Mouse (Mus musculus) regulatory T cell (primary cell): ENCODE data around the gene Tcaim.
"Not testable (repeated sequence)": the region's sequence is repeated elsewhere in the genome, so short reads cannot be mapped to it uniquely, and the experiment has no call there.

Source experiments
- in situ Hi-C: fragments of 300-600 bp; cut with MboI, MseI; formaldehyde crosslinking; loops from one replicate; pipeline ENCODE4 v1.15.1; 2025; ENCODE audit warnings: high pct_unique_total_duplicates

Gene Tcaim

DNA sequence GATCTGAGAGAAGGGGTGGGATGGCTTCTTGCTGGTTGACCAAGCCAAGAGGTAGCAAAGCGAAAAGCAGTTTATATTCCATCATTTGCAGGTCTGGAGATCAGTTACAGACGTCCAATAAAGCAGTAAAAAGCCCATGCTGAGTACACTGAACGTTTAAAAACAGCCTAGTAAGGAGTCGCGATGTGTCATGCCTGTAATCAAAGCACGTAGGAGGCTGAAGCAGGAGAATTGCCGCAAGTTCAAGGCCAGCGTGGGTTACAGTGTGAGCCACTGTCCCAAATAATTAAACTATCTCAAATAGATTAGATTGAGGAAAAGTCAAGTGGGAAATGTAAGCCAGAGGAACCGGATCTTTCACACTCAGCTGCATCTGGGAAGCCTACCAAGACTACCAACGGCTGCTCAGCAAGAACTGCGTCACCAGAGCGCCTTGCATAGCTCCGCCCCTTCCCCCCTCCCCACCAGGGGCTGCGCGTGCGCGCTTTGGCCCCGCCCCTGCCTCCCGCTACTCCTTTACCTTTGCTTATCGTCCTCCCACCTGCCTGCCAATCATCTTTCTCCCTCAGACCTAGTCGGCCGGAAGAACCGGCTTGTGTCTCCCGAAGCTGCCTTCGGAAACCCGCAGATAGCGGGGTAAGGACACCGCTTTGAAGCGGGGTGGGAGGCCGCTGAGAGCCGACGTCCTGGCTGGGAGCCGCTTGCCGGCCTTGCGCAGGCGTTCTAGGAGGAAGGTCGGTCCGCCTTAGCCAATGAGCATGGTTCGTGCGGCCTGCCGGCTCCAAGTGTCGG lies at the start of gene Tcaim:
Gene Tcaim, plus strand, starts transcription at position 487 of the 792 bp plus-strand sequence.
- in situ Hi-C loops, result no loop called here

DNA sequence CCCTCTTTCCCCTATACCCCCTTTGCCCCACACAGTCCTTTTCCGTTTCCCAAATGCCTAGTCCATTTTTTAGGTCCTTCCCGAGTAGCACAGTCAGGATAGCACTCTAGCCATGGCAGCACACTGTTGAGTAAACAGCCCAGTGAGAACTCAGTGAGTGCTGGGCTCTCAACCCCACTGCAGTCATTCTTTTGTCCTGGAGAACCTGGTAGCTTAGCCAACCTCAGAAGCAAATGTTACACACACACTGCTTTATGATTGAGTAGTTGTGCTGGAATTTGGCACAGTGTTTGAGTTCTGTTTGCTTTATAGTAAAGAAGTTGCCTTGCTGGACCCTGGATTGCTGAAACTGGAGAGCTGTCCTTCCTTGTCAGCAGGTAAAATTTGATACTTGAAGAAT lies 47.7 kb upstream of the Tcaim start:
- in situ Hi-C loops, result no loop called here

DNA sequence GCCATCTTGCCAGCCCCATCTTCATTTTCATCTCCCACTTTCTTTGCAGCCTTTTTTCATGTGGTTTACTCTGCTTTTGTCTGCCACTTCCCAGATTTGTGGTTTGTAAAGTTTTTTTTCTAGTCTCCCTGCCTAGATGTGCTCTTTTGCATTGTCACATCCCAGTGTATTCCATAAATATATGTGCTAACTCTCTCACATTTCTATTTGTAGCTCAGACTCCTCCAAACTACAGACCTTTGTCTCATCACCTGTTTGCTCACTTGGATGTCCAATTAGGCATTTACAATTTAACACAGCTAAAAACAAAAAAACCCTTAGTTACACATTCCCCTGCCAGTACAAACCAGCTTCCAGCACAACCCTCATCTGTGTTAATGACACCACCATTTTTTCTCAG lies 45.2 kb upstream of the Tcaim start:
- in situ Hi-C loops, result no loop called here

DNA sequence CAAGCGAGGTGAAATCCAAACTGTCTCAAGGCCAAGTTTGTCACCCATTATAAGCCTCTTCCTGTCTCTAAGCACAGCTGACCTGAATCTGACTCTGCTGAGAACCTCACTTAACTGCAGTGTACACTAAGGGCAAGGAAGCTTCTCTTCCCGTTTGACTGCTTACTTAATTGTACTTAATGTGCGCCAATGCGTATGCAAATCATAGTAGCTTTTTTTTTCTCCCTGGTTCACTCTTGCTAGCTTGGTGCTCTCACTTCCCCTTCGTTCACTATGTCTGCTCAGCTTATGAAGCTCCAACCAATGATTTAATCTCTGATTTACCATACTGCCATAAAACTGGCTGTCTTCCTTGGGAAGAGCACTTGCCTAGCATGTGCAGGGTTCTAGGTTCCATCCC lies 20.1 kb upstream of the Tcaim start:
- in situ Hi-C loops, result no loop called here

GRCm38 (mm10) chr9:122786534-122786933 lies 18.8 kb upstream of the Tcaim start:
- in situ Hi-C loops, result no loop called here

- in situ Hi-C loops, result no loop called here
These were observed 554 bp downstream of the Tcaim start for GRCm38 (mm10) chr9:122805845-122806341.

DNA sequence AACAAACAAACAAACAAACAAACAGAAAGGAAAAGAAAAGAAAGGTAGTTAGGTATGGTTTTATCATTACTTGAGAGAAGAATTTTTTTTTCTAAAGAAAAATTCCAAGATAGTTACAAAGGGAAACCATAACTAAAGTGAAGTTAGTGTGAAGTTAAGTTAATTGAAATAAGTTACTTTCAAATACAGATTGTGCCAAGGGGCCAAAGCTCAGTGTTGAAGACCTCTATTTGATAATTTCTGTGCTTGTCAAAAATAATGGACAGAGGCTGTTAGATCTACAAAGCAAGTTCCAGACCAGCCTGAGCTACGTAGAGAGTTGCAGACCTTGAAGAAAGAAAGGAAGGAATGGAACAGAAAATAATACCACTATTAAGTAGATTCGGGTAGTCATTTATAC lies 1.8 kb downstream of the Tcaim start:
- in situ Hi-C loops, result no loop called here

DNA sequence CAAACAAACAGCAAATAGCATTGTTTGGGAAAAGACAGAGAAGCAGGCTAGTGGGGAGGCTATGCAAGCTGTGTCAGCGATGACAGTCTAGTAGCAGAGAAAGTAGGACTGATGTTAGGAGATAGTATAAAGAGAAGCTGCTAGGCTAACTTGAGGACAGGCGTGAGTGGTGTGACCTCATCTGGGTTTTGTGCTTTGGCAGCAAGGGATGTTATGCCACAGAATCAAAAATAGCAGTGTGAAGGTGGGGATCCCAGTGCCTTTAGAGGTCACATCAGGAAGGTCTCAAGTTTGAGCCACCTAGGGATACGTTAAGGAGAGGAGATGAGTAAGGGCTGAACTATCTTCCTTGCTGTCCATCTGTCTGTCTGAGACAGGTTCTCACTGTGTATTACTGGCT lies 4.9 kb downstream of the Tcaim start:
- in situ Hi-C loops, result no loop called here

- in situ Hi-C loops, result no loop called here
These were observed 7.0 kb downstream of the Tcaim start for GRCm38 (mm10) chr9:122812386-122812785.

- in situ Hi-C loops, result no loop called here
These were observed 9.4 kb downstream of the Tcaim start for GRCm38 (mm10) chr9:122814775-122815174.

GRCm38 (mm10) chr9:122815239-122815851 lies 10.0 kb downstream of the Tcaim start:
- in situ Hi-C loops, result no loop called here

GRCm38 (mm10) chr9:122823374-122824017 lies 18.2 kb downstream of the Tcaim start:
- in situ Hi-C loops, result no loop called here

GRCm38 (mm10) chr9:122826743-122827142 lies 21.4 kb downstream of the Tcaim start:
- in situ Hi-C loops, result loop anchor here (5.0 kb wide), 1 partner anchor 89 kb away; no protein-coding TSS in a partner anchor

GRCm38 (mm10) chr9:122829826-122830380 lies 24.6 kb downstream of the Tcaim start:
- in situ Hi-C loops, result loop anchor here (5.0 kb wide), 1 partner anchor 93 kb away; no protein-coding TSS in a partner anchor

GRCm38 (mm10) chr9:122836126-122836525 lies 30.8 kb downstream of the Tcaim start:
- in situ Hi-C loops, result no loop called here

DNA sequence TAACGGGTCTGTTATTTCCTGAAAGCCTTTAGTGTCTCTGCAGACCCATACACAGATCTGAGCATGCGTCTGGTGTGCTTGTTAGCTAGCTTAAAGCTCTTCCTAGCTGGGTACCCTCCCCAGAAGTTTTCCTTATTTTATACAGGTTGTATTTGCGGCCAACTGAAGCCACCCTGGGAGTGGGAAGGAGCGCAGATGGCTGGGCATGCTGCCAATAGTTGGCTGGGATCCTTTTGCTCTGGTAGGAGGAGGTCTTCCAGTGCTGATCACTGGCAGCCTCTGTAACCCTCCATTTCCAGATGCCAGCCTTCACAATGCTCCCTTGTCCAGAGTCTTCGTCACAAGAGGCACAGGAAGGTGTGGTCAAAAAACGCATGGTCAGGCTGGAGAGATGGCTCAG lies 31.5 kb downstream of the Tcaim start:
- in situ Hi-C loops, result no loop called here

- in situ Hi-C loops, result no loop called here
These were observed 31.9 kb downstream of the Tcaim start for GRCm38 (mm10) chr9:122837216-122837615.

- in situ Hi-C loops, result no loop called here
These were observed 32.3 kb downstream of the Tcaim start for GRCm38 (mm10) chr9:122837680-122838079.

DNA sequence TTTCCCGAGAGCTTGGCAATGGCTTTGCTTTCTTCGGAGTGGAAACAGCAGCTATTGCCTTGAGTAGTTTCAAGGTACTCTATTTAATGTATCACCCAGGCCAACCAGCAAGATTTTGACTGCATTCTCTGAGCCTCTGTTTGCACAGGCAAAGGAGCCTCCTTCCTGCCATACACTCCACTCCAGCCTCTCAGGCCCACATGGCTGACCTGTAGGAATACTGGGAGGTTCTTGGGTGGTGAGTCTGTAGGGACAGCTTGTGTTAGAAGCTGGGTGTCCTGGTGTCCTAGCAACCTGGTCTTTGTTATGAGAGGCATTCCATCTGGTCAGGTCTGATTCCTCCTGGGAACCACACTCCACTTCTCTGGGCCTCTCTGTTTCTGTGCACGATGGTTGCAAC lies 38.4 kb downstream of the Tcaim start, which contains the start of gene Gm35549:
Gene Gm35549, minus strand, starts transcription at position 276 of the 400 bp plus-strand sequence.
- in situ Hi-C loops, result no loop called here

DNA sequence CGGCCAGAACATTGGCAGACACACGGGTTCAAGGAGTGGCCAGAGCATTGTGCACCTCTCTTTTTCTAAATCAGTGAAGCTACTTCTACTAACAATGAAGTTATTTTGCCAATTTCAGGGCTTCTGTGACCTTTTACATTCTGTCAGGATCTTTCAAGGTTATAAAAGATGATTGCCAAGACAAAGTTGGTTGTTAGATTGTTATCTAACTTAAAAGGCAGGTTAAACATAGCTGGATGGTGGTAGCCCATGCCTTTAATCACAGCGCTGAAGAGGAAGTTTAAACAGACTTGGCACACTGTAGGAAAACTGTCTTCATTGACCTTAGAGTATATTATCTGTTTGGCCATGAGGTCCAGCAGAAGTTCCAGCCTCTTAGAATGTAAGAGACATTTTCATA lies 40.3 kb downstream of the Tcaim start:
- in situ Hi-C loops, result no loop called here

GRCm38 (mm10) chr9:122846156-122846555 lies 40.8 kb downstream of the Tcaim start:
- in situ Hi-C loops, result no loop called here

DNA sequence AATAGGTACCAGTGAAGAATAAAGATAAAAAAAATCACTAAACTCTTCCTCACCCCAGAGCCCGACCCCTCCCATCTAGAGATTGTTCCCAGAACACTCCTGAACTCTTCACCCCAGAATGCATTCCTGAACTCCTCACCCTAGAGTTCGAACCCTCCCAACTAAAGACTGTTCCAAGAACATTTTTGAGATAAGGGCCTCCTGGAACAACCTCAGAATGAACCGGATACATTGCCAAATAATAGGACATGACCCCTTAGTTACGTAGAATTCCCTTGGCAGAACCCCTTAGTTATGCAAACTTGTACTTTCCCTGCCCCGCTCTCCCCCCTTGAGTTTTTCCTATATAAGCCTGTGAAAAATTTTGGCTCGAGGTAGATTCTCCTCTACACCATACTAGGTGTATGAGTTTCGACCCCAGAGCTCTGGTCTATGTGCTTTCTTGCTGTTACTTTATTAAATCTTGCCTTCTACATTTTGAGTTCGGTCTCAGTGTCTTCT lies 42.5 kb downstream of the Tcaim start:
- in situ Hi-C loops, result not testable (repeated sequence)
